Mouse (Mus musculus) cortical plate, adult 2 months (tissue): ENCODE measurements around the gene Kcna7.

Experiments used
- CTCF ChIP-seq: fragments of 200-500 bp; IDR thresholded peaks from 2 replicates; pipeline ENCODE4 v1.5.1; 2011; ENCODE audit warnings: mild to moderate bottlenecking, control low read depth, low read length; ENCODE audit not compliant: insufficient read depth; ENCODE audit errors: extremely low read depth
- POLR2A ChIP-seq: fragments of 200-500 bp; IDR thresholded peaks from 2 replicates; pipeline ENCODE4 v1.6.1; 2011; ENCODE audit warnings: mild to moderate bottlenecking, low read length, control low read depth; ENCODE audit not compliant: insufficient read depth; ENCODE audit errors: extremely low read depth

DNA sequence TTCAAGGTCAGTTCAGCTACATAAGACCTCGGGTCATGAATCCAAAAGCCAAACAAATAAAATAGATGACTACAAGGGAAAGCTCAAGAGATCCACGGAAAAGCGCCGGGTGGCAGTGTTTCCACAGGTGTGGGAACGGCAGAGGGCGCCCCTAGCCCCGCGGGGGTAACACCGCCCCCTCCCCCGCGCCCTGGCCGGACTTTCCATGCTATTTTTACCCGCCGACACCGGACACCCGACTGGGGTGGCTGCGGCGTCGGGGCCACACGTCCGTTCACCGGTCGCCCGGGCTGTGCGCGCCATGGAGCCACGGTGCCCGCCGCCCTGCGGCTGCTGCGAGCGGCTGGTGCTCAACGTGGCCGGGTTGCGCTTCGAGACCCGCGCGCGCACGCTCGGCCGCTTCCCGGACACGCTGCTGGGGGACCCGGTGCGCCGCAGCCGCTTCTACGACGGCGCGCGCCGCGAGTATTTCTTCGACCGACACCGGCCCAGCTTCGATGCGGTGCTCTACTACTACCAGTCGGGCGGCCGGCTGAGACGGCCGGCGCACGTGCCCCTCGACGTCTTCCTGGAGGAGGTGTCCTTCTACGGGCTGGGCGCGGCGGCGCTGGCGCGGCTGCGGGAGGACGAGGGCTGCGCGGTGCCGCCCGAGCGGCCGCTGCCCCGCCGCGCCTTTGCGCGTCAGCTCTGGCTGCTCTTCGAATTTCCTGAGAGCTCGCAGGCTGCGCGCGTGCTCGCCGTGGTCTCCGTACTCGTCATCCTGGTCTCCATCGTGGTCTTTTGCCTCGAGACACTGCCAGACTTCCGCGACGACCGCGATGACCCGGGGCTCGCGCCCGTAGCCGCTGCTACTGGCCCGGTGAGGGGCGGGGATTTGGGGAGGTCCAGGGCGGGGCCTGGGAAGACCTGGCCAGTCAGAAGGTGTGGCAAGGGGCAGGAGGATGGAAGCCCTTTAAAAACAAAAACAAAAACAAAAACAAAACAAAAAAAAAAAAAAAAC is 1.0 kb downstream of the Kcna7 start:
- TF ChIP-seq CTCF, result no peak
- TF ChIP-seq POLR2A, result no peak
